7 mouse cellular contexts compared by ENCODE assay signal in genomic region chr6:125084424-125084823, GRCm38 (mm10). TPM values are rescaled to one million over a fixed set of nuclear protein-coding genes. Genes with fewer than 3 reads are reported as not detected.
DNase-seq lines count a peak whose midpoint lies in the region; ATAC-seq and TF ChIP-seq lines count a peak whose summit lies in the region.

No protein-coding gene starts in this region.

- peak; percentile 15; the same call in 1 of the 2 replicates for ATAC-seq in forebrain, embryonic 15.5 days (replicated peaks)
- peak; percentile 7; the same call in 1 of the 2 replicates for ATAC-seq in intestine, embryonic 15.5 days
- ATAC-seq in neural tube, embryonic 15.5 days (ENCODE audit: low FRiP score) = no peak

- no peaks in the 10 kb centered on the region for H3K27me3 ChIP-seq in forebrain, embryonic 15.5 days
- no peaks in the 10 kb centered on the region for H3K27me3 ChIP-seq in intestine, embryonic 15.5 days (replicated peaks)
- H3K27me3 ChIP-seq in liver, adult 2 months (ENCODE audit: control insufficient read depth, insufficient read depth, low read length) = no peaks in the 10 kb centered on the region
- no peaks in the 10 kb centered on the region for H3K27me3 ChIP-seq in neural tube, embryonic 15.5 days (replicated peaks)

- no peak overlapping the region for H3K27ac ChIP-seq in forebrain, embryonic 15.5 days (replicated peaks)
- H3K27ac ChIP-seq in intestine, embryonic 15.5 days = no peak overlapping the region
- H3K27ac ChIP-seq in liver, adult 2 months (replicated peaks; ENCODE audit: insufficient read depth, low read depth, low read length) = peak overlapping the region; percentile 40; the same call in 1 of the 2 replicates
- 0 out of 2 replicates have a peak overlapping the region, but pooled peaks have one; percentile 42 for H3K27ac ChIP-seq in neural tube, embryonic 15.5 days (replicated peaks)

- H3K9ac ChIP-seq in forebrain, embryonic 15.5 days (replicated peaks) = no peak overlapping the region
- H3K9ac ChIP-seq in intestine, embryonic 15.5 days = no peak overlapping the region
- H3K9ac ChIP-seq in liver, adult 2 months (ENCODE audit: low read depth, low read length) = peak overlapping the region; percentile 8; the same call in 1 of the 2 replicates
- no peak overlapping the region for H3K9ac ChIP-seq in neural tube, embryonic 15.5 days (replicated peaks)

- peak; percentile 34; the same call in 1 of the 2 replicates for TF ChIP-seq CTCF in liver, adult 2 months (IDR thresholded peaks at IDR 0.05; ENCODE audit: low read depth, low read length)

- TF ChIP-seq POLR2A in liver, adult 2 months (IDR thresholded peaks at IDR 0.05; ENCODE audit: extremely low read depth, insufficient read depth, low read length) = no peak

- H3K36me3 ChIP-seq in forebrain, embryonic 15.5 days = no peaks in the 10 kb centered on the region
- H3K36me3 ChIP-seq in intestine, embryonic 15.5 days = no peaks in the 10 kb centered on the region
- H3K36me3 ChIP-seq in liver, adult 2 months (ENCODE audit: control insufficient read depth, insufficient read depth, low read length) = no peaks in the 10 kb centered on the region
- no peaks in the 10 kb centered on the region for H3K36me3 ChIP-seq in neural tube, embryonic 15.5 days

- no peaks in the 10 kb centered on the region for H3K9me3 ChIP-seq in forebrain, embryonic 15.5 days
- no peaks in the 10 kb centered on the region for H3K9me3 ChIP-seq in intestine, embryonic 15.5 days
- no peaks in the 10 kb centered on the region for H3K9me3 ChIP-seq in neural tube, embryonic 15.5 days (replicated peaks)

- H3K4me3 ChIP-seq in forebrain, embryonic 15.5 days = no peak overlapping the region
- H3K4me3 ChIP-seq in intestine, embryonic 15.5 days (replicated peaks) = no peak overlapping the region
- no peak overlapping the region for H3K4me3 ChIP-seq in liver, adult 2 months (ENCODE audit: insufficient read depth, low read depth, low read length)
- no peak overlapping the region for H3K4me3 ChIP-seq in neural tube, embryonic 15.5 days (replicated peaks)

- peak; percentile 77 for DNase-seq in A20 (ENCODE audit: low read depth, low spot score)
- peak; percentile 83 for DNase-seq in CD4-positive, CD25-positive, alpha-beta regulatory T cell, adult 2 months (ENCODE audit: low read depth, low spot score)
- peak; percentile 66 to 72 for DNase-seq in cerebellum, adult 18-20 months
- peak; percentile 84 for DNase-seq in liver, adult 2 months (ENCODE audit: extremely low read depth, low read depth, low spot score)

- H3K4me2 ChIP-seq in forebrain, embryonic 15.5 days (replicated peaks) = no peak overlapping the region
- H3K4me2 ChIP-seq in intestine, embryonic 15.5 days (replicated peaks) = no peak overlapping the region
- H3K4me2 ChIP-seq in neural tube, embryonic 15.5 days = no peak overlapping the region

- 5% methylated on average over 4 of the region's 4 CpGs for WGBS in forebrain, embryonic 15.5 days
- WGBS in intestine, embryonic 15.5 days = 6% methylated on average over 4 of the region's 4 CpGs
- 6% methylated on average over 4 of the region's 4 CpGs for WGBS in liver, adult 2 months
- WGBS in neural tube, embryonic 15.5 days = 2% methylated on average over 4 of the region's 4 CpGs

- no peaks in the 10 kb centered on the region for H3K79me2 ChIP-seq in liver, adult 2 months (ENCODE audit: control insufficient read depth, insufficient read depth, low read length)

- H3K4me1 ChIP-seq in forebrain, embryonic 15.5 days = peaks cover 23% of the 10 kb centered on the region
- H3K4me1 ChIP-seq in intestine, embryonic 15.5 days (replicated peaks) = peaks cover 38% of the 10 kb centered on the region
- peaks cover 31% of the 10 kb centered on the region for H3K4me1 ChIP-seq in liver, adult 2 months (ENCODE audit: control insufficient read depth, insufficient read depth, low read length)
- peaks cover 27% of the 10 kb centered on the region for H3K4me1 ChIP-seq in neural tube, embryonic 15.5 days

RNA-seq across cellular contexts. Expression of gene Chd4, which starts 11.4 kb away (rescaled TPM):
- 98.9 and 112 TPM in 2 replicates for polyA plus RNA-seq in forebrain, embryonic 15.5 days (2015; fragmentation: Nextera tagmentation; extraction: Ambion mirVana)
- polyA plus RNA-seq in intestine, embryonic 15.5 days (2015; fragmentation: Nextera tagmentation; extraction: Ambion mirVana) = 62.3 and 62.6 TPM in 2 replicates
- total RNA-seq in liver, adult 2 months (2014; rRNA removed) = 30.0 and 30.5 TPM in 2 replicates
- polyA plus RNA-seq in liver, adult 2 months (2012; rRNA removed) = 14.0 and 14.4 TPM in 2 replicates
- polyA plus RNA-seq in neural tube, embryonic 15.5 days (2015; fragmentation: Nextera tagmentation; extraction: Ambion mirVana) = 87.5 and 93.9 TPM in 2 replicates

RNA-seq across cellular contexts. Expression of gene Lpar5, which starts 16.7 kb away (rescaled TPM):
- 0.50 and 0.71 TPM in 2 replicates for polyA plus RNA-seq in forebrain, embryonic 15.5 days (2015; fragmentation: Nextera tagmentation; extraction: Ambion mirVana)
- polyA plus RNA-seq in intestine, embryonic 15.5 days (2015; fragmentation: Nextera tagmentation; extraction: Ambion mirVana) = 5.8 and 6.1 TPM in 2 replicates
- total RNA-seq in liver, adult 2 months (2014; rRNA removed) = 0.27 TPM in 1 of 2 replicates, not detected in the other
- 0.42 and 1.2 TPM in 2 replicates for polyA plus RNA-seq in liver, adult 2 months (2012; rRNA removed)
- 1.0 and 1.2 TPM in 2 replicates for polyA plus RNA-seq in neural tube, embryonic 15.5 days (2015; fragmentation: Nextera tagmentation; extraction: Ambion mirVana)

RNA-seq across cellular contexts. Expression of gene Acrbp, which starts 34.9 kb away (rescaled TPM):
- 21.9 and 26.2 TPM in 2 replicates for polyA plus RNA-seq in forebrain, embryonic 15.5 days (2015; fragmentation: Nextera tagmentation; extraction: Ambion mirVana)
- polyA plus RNA-seq in intestine, embryonic 15.5 days (2015; fragmentation: Nextera tagmentation; extraction: Ambion mirVana) = 8.5 and 9.3 TPM in 2 replicates
- total RNA-seq in liver, adult 2 months (2014; rRNA removed) = 3.2 and 4.1 TPM in 2 replicates
- 6.6 and 7.8 TPM in 2 replicates for polyA plus RNA-seq in liver, adult 2 months (2012; rRNA removed)
- 17.3 and 21.5 TPM in 2 replicates for polyA plus RNA-seq in neural tube, embryonic 15.5 days (2015; fragmentation: Nextera tagmentation; extraction: Ambion mirVana)

RNA-seq across cellular contexts. Expression of gene Ing4, which starts 44.9 kb away (rescaled TPM):
- 207 and 211 TPM in 2 replicates for polyA plus RNA-seq in forebrain, embryonic 15.5 days (2015; fragmentation: Nextera tagmentation; extraction: Ambion mirVana)
- polyA plus RNA-seq in intestine, embryonic 15.5 days (2015; fragmentation: Nextera tagmentation; extraction: Ambion mirVana) = 96.2 and 103 TPM in 2 replicates
- total RNA-seq in liver, adult 2 months (2014; rRNA removed) = 15.8 and 16.3 TPM in 2 replicates
- polyA plus RNA-seq in liver, adult 2 months (2012; rRNA removed) = 23.2 and 27.0 TPM in 2 replicates
- polyA plus RNA-seq in neural tube, embryonic 15.5 days (2015; fragmentation: Nextera tagmentation; extraction: Ambion mirVana) = 129 and 133 TPM in 2 replicates

RNA-seq across cellular contexts. Expression of gene Nop2, which starts 47.3 kb away (rescaled TPM):
- polyA plus RNA-seq in forebrain, embryonic 15.5 days (2015; fragmentation: Nextera tagmentation; extraction: Ambion mirVana) = 51.1 and 51.8 TPM in 2 replicates
- 68.1 and 70.3 TPM in 2 replicates for polyA plus RNA-seq in intestine, embryonic 15.5 days (2015; fragmentation: Nextera tagmentation; extraction: Ambion mirVana)
- total RNA-seq in liver, adult 2 months (2014; rRNA removed) = 8.2 and 9.7 TPM in 2 replicates
- polyA plus RNA-seq in liver, adult 2 months (2012; rRNA removed) = 7.7 and 11.0 TPM in 2 replicates
- 47.8 and 58.0 TPM in 2 replicates for polyA plus RNA-seq in neural tube, embryonic 15.5 days (2015; fragmentation: Nextera tagmentation; extraction: Ambion mirVana)

Comparison
In these comparisons a context has a peak if more than half of its experiments do, and no peak if none do; other contexts are left out.
1. H3K27ac ChIP-seq: peak in liver, adult 2 months (single experiment) and neural tube, embryonic 15.5 days (single experiment); none in forebrain, embryonic 15.5 days (single experiment) and intestine, embryonic 15.5 days (single experiment).
2. Peak in every context shown above with its lines, with median percentiles within 50 percentile points of each other: DNase-seq.